Mouse (Mus musculus): Measurements from ENCODE around the gene Abca1.
A peak's percentile ranks its signal among the peaks of the same experiment; 100 is the strongest.

The Abca1 gene

DNA sequence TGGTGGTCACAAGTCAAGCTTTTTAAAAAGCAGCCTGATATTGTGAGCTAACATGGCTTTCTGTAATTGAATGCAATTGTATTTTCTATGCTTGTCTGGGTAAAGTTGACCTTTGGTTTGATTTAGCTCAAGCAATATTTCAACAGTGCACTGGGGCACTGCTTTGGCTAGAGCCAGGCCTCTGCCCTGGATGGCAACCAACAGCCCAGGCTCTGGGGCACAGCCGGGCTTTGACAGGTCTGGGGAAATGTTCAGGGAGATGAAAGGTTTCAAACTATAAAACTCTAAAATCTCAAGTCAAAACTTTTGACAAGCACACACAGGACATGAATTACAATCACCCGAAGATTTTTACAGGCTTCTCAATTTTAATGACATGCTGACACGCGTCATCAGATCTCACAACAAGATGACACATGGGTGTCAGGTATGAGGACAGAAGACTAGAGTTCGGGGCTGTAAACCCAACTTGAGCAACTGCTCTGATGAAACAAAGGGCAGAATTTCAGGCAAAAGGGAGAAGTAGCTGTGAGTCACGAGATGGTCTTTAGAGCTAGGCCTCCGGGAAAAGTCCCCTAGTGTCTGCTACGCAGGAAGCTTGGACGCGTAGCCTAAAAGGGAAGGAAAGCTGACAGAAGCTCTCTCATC lies 39.5 kb downstream of the Abca1 start:
- no peak for DNase-seq

DNA sequence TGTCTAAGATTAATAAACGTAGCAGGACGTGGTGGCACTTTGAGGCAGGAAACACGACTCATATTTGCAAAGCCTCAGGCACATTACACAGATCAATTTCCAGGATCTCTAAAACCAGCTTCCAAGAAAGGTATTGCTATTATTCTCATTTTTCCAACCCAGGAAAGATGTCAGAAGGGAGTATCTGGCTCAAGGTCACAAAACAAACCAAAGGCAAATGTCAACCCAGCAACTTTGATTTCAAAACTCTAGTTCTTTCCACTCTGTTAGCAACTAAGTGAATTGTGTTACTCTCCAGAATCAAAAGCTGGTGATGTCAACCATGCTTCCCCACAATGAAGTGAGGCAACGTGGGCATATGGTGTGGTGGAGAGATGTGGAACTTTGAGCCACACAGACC lies 41.1 kb downstream of the Abca1 start:
- DNase-seq: no peak

DNA sequence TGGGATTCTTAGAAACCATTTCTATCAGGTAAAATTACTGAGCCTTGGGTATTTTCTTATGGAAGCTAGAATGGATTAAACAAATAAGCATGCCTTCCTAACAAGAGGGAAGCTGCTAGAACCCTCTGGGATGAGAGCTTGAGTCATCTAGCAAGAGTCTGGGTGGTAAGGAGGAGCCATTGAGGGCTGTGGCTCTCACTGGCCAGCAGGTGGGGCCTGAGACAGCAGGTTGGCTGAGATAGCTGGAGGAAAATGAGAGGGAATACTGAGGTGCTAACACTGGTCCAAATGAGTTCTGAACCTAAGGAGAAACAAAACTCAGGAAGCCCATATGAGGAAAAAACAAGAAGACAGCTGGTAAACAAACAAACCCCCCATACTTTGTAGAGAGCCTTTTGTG lies 42.1 kb downstream of the Abca1 start:
- DNase-seq: no peak

- DNase-seq: no peak
Observed at GRCm38 (mm10) chr4:53117076-53117475, 42.6 kb downstream of the Abca1 start.

GRCm38 (mm10) chr4:53115866-53116265 lies 43.8 kb downstream of the Abca1 start:
- no peak for DNase-seq

- no peak for DNase-seq
Observed at GRCm38 (mm10) chr4:53115410-53115809, 44.3 kb downstream of the Abca1 start.

- no peak for DNase-seq
Observed at GRCm38 (mm10) chr4:53111919-53112355, 47.8 kb downstream of the Abca1 start.

DNA sequence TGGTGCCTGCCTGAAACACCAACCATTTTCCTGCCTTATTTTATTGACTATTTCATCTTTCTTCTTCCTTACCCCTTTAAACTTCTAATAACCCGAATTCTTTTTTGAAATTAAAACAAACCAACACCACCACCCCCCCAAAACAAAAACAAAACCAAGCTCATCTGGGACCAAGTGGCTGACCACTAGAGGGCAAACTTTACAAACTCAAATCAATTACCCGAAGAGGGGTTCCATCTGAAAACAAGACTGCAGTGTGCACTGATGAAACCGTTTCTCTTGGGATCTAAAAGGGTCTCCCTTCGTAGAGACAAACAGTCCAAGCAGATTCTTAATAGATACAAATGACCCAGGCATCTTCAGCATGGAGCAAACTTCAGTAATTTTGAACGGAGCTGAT lies 49.3 kb downstream of the Abca1 start:
- DNase-seq: no peak

DNA sequence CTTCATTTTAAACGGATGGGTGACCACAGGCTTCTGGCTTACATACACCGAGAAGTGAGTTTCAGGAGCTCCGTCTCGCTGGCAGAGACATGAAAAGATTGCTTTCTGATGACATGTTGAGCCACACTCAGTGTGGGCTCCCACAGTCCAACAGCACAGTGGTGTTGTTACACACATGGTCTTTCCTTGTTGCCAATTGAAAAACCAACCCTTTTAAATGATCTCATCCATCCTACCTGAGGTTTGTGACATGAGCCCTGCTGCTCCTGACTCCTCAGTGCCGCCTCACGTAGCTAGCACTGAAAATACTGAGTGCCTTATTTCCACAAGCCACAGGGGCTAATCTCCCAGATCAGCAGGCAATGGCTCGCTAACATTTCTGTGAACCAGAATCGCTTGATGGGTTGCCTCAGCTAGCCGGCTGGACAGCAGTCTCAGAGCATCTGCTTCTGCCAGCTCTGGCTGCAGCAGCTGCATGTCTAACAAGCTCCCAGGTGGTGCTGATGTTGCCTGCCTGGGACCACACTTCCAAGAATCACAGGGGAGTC lies 50.2 kb downstream of the Abca1 start:
- DNase-seq: no peak

DNA sequence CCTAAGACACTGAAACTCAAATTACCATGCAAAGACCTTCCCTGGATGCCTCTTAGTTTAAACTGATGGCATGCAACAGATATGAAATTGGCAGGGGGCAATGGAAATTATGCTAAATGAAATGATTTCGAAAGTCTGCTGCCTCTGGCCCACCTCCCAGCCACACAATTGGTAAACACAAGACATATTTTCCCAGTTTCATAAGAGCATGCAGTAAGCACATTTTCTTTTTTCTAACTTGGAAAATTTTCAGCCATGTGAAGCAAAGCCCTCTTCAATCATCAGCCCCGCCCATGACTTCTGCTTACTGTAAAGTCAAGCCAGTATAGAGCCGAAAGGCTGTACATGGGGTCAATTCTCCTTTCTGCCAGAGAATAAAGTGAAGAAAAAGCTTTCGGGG lies 51.5 kb downstream of the Abca1 start:
- DNase-seq: no peak

GRCm38 (mm10) chr4:53106732-53107131 lies 53.0 kb downstream of the Abca1 start:
- DNase-seq: no peak

GRCm38 (mm10) chr4:53106071-53106470 lies 53.6 kb downstream of the Abca1 start:
- no peak for DNase-seq

DNA sequence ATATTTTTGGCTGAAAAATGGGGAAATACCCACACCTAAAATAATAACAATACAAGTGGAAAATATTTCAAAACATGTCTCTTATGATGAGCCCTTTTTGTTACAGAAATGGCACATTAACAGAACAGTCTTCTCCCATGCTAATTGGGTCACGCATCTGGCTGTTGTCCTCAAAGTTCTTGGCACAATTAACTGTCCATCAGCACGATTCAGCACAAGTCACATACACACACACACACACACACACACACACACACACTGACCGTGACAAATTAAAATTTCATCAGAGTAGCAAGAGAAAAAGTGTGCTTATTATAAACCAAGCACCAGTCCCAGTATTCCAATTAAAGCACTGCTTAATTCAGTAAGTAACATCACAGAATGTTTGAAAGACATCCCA lies 55.1 kb downstream of the Abca1 start:
- no peak for DNase-seq

- no peak for DNase-seq
Observed at GRCm38 (mm10) chr4:53102529-53102928, 57.2 kb downstream of the Abca1 start.

GRCm38 (mm10) chr4:53101306-53101705 lies 58.4 kb downstream of the Abca1 start:
- DNase-seq: no peak

DNA sequence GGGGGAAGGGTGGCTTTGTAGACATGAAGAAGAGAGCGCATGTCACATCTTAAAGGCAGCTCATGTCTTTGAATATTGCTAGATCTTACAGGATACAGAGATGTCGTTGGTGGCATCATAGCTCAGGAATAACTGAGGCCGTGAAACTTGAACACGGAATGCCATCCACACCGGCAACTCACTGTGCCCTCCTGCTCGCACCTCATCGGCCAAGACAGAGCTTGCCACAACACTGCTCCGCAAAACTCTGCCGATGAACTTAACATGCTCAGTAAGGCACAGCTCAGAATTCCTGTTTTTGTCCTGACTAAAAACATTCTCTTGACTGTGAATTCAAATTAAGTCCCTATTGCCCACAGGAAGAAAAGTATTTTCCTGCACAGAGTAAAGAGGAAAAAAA lies 59.2 kb downstream of the Abca1 start:
- no peak for DNase-seq

DNA sequence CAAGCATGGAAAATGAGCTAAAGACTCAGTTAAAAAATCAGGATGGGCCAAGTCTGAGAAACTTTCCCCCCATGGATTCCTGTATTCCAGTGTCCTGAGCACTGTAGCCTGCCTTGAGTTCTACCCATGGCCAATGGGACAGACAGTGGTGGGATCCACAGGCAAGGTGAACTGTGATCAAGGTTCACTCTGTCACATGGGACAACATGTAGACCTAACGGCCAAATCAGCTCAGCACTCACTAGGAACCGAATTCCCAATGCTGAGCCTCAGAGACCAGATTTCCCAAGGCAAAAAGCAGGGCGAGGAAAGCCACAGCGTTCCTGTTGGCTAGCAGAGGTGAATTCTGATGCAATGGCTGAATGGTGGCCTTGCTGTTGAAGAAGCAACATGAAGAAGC lies 64.8 kb downstream of the Abca1 start:
- DNase-seq: no peak

DNA sequence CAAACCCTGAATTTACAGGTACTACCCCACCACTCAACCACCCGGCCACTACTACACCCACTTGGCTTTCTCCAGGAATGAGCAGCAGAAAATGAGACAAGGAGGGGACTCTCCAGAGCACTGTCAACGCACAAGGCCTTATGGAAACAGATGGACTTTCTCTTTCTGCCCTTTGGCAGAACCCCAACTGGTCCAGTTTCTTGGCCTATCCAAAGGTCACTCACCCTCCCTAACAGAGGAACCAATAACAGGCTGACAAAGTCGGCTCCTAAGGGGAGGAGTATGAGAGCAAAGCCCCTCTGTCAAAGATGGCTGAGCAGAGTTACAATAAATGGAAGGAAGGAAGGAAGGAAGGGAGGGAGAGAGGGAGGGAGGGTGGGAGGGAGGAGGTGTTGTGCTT lies 65.4 kb downstream of the Abca1 start:
- peak; percentile 15 for DNase-seq

DNA sequence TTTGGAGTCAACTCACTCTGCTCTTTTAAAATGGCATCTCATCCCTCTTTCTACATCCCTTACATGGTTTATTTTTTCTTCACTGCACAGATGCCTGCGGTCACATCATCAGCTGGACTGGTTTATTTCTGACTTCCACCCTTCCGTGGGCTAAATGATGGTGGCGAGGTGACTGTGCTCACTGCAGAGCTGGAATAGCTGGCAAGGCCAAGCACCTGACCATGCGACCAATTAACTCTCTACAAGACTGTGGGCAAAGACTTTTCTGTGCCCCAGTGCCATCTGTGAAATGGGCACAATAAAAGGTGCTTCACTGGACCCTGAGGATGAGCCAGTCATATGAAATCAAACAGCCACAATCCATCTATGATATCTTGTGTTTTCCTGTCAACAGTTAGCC lies 66.1 kb downstream of the Abca1 start:
- DNase-seq: no peak

GRCm38 (mm10) chr4:53089641-53090040 lies 70.1 kb downstream of the Abca1 start:
- DNase-seq: no peak

DNA sequence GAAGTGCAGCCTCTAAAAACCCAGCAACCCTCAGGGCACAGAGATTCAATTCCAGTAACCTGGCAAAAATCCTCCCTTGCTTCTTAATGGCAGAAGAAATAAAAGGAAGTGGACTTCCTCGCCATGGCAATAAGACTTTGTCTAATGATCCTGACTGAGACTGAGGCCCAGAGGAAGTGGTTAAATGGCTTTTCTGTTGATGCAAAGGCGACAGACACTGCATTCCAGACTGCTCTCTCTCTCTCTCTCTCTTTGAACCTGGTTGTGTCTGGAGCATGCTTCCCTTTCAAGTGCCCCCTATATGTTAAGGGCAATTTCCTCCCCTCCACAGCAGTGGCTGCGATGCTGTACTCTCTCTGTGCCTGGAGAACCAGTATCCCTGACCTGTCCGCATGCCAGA lies 70.7 kb downstream of the Abca1 start:
- no peak for DNase-seq

DNA sequence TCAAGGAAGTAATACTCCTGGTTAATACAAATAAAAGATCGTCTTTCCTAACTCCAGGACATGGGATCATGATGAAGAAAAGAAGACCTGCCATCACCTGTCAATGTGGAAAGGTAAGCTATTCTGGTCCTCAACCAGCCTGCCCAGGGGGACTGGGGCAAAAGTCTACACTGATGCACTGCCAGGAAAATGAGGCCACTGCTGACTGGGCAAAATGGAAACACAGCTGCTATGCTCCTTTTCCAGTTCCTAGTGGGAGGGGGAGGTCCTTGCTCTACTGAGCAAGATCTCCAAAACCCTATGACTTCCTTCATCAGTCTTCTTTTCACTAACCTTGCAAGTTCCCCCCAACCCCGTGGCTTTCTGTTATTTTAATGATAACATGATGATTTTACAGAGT lies 73.1 kb downstream of the Abca1 start:
- DNase-seq: no peak

DNA sequence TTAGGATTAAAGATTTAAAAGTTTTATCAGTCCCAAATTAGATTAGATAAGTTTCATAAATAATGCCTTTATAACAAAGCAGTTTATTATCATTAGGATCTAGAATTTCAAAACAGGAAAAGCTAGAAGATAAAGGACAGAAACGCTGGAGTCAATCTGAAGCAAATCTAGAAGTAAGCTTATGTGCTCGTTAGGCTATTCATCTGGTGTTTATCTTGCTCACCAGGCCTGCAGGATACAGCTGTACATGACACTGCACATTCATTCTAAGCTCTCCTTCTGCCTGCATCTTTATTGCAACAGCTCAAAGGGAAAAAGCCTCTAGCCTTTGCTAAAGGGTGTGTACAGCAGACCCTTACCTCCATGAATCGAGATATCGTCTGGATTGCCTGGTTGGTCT lies 74.1 kb downstream of the Abca1 start:
- no peak for DNase-seq

- DNase-seq: no peak
Observed at GRCm38 (mm10) chr4:53083071-53083470, 76.6 kb downstream of the Abca1 start.

- DNase-seq: no peak
Observed at GRCm38 (mm10) chr4:53082451-53082850, 77.2 kb downstream of the Abca1 start.
